Mouse (Mus musculus) midbrain, embryonic 16.5 days (tissue): ENCODE measurements around the gene Rasa2. TPM values are rescaled to one million over a fixed set of nuclear protein-coding genes. Genes with fewer than 3 reads are reported as not detected.
"Not testable (repeated sequence)": the region's sequence is repeated elsewhere in the genome, so short reads cannot be mapped to it uniquely, and the experiment has no call there.

Experiments
- ATAC-seq: fragments of 200-750 bp; cut with Nextera tagmentation; 2 replicates; pipeline ENCODE4 v1.8.0; 2017; ENCODE audit warnings: moderate TSS enrichment
- H3K27ac ChIP-seq: fragments of 300-500 bp; sonication (generic); 2 replicates; pipeline ENCODE4 v1.5.1; 2014; ENCODE audit warnings: mild to moderate bottlenecking, low read length, mixed read lengths
- H3K27me3 ChIP-seq: fragments of 300-500 bp; sonication (generic); 2 replicates; pipeline ENCODE4 v1.6.1; 2014; ENCODE audit warnings: low read depth, low read length, mixed read lengths; ENCODE audit not compliant: control insufficient read depth, insufficient read depth
- H3K36me3 ChIP-seq: fragments of 300-500 bp; sonication (generic); 2 replicates; pipeline ENCODE4 v1.6.1; 2014; ENCODE audit warnings: mild to moderate bottlenecking, low read length, moderate library complexity, mixed read lengths; ENCODE audit not compliant: control insufficient read depth, insufficient read depth
- H3K4me1 ChIP-seq: fragments of 300-500 bp; sonication (generic); 2 replicates; pipeline ENCODE4 v1.6.1; 2014; ENCODE audit warnings: mild to moderate bottlenecking, low read length, mixed read lengths; ENCODE audit not compliant: control insufficient read depth, insufficient read depth
- H3K4me2 ChIP-seq: fragments of 300-500 bp; sonication (generic); 2 replicates; pipeline ENCODE4 v1.6.1; 2014; ENCODE audit warnings: mild to moderate bottlenecking, low read length, mixed read lengths
- H3K4me3 ChIP-seq: fragments of 300-500 bp; sonication (generic); 2 replicates; pipeline ENCODE4 v1.5.1; 2014; ENCODE audit warnings: low read depth, mild to moderate bottlenecking, low read length, moderate library complexity, mixed read lengths
- H3K9ac ChIP-seq: fragments of 300-500 bp; sonication (generic); 2 replicates; pipeline ENCODE4 v1.6.1; 2014; ENCODE audit warnings: low read depth, low read length, mixed read lengths
- H3K9me3 ChIP-seq: fragments of 300-500 bp; sonication (generic); replicated peaks from 2 replicates; pipeline ENCODE4 v1.6.1; 2014; ENCODE audit warnings: mild to moderate bottlenecking, low read length, mixed read lengths; ENCODE audit not compliant: control insufficient read depth, poor library complexity, severe bottlenecking
- whole genome bisulfite sequencing: fragments of 180-500 bp; shearing (Covaris S2); extraction: QIAGEN DNeasy Blood & Tissue Kit; methylation state at CpG from one replicate; pipeline ENCODE4 v1.1.7; 2014; 5-methylcytosine and 5-hydroxymethylcytosine counted together
- polyA plus RNA-seq: library from polyadenylated mRNA; unstranded; fragments of >200 nt; fragmentation: Nextera tagmentation; extraction: Ambion mirVana; gene quantifications from 2 replicates; pipeline ENCODE4 v1.2.1, GENCODE M21; 2015

Rasa2 gene
- polyA plus RNA-seq, 1 experiment from 2014 or later, result 18.2 TPM

- no peak overlapping the region for H3K4me3 ChIP-seq
- no peak overlapping the region for H3K4me2 ChIP-seq
- H3K27ac ChIP-seq, result no peak overlapping the region
- no peak overlapping the region for H3K9ac ChIP-seq
- H3K27me3 ChIP-seq, result no peaks in the 10 kb centered on the region
- H3K36me3 ChIP-seq, result no peaks in the 10 kb centered on the region
- H3K4me1 ChIP-seq, result no peaks in the 10 kb centered on the region
- no peaks in the 10 kb centered on the region for H3K9me3 ChIP-seq
- WGBS, result 89% methylated on average over 4 of the region's 4 CpGs
- no peak for ATAC-seq
These were observed 17.9 kb upstream of the Rasa2 start for GRCm38 (mm10) chr9:96649362-96649761.

- no peak overlapping the region for H3K4me3 ChIP-seq
- H3K9ac ChIP-seq, result no peak overlapping the region
- no peak overlapping the region for H3K4me2 ChIP-seq
- H3K36me3 ChIP-seq, result no peaks in the 10 kb centered on the region
- H3K4me1 ChIP-seq, result no peaks in the 10 kb centered on the region
- no peak overlapping the region for H3K27ac ChIP-seq
- no peak for ATAC-seq
- 78% methylated on average over 2 of the region's 2 CpGs for WGBS
- H3K27me3 ChIP-seq, result no peaks in the 10 kb centered on the region
- 0 out of 2 replicates have a peak, but pooled peaks cover 2% of the 10 kb centered on the region for H3K9me3 ChIP-seq
These were observed 15.4 kb upstream of the Rasa2 start for GRCm38 (mm10) chr9:96646668-96647295.

- H3K36me3 ChIP-seq, result no peaks in the 10 kb centered on the region
- H3K9ac ChIP-seq, result no peak overlapping the region
- H3K27ac ChIP-seq, result no peak overlapping the region
- no peak overlapping the region for H3K4me2 ChIP-seq
- ATAC-seq, result no peak
- no peaks in the 10 kb centered on the region for H3K27me3 ChIP-seq
- WGBS, result 87% methylated on average over 2 of the region's 2 CpGs
- no peaks in the 10 kb centered on the region for H3K4me1 ChIP-seq
- 0 out of 2 replicates have a peak, but pooled peaks cover 2% of the 10 kb centered on the region for H3K9me3 ChIP-seq
- no peak overlapping the region for H3K4me3 ChIP-seq
These were observed 13.4 kb upstream of the Rasa2 start for GRCm38 (mm10) chr9:96644840-96645239.

GRCm38 (mm10) chr9:96644002-96644401 lies 12.6 kb upstream of the Rasa2 start:
- 96% methylated on average over 3 of the region's 3 CpGs for WGBS
- not testable (repeated sequence) for H3K4me1 ChIP-seq, H3K36me3 ChIP-seq, ATAC-seq, H3K27ac ChIP-seq, H3K4me3 ChIP-seq, H3K4me2 ChIP-seq, H3K9ac ChIP-seq, H3K9me3 ChIP-seq, H3K27me3 ChIP-seq

GRCm38 (mm10) chr9:96639451-96639850 lies 8.0 kb upstream of the Rasa2 start:
- Histone ChIP-seq H3K4me3 (no peak overlapping the region), H3K27me3 (no peaks in the 10 kb centered on the region), H3K36me3 (no peaks in the 10 kb centered on the region), H3K4me2 (no peak overlapping the region), H3K9me3 (0 out of 2 replicates have a peak, but pooled peaks cover 2% of the 10 kb centered on the region), H3K27ac (no peak overlapping the region), H3K4me1 (no peaks in the 10 kb centered on the region), H3K9ac (no peak overlapping the region)
- 82% methylated on average over 7 of the region's 7 CpGs for WGBS
- peak; percentile 42; the same call in 1 of the 2 replicates for ATAC-seq

GRCm38 (mm10) chr9:96638508-96638907 lies 7.1 kb upstream of the Rasa2 start:
- H3K4me3 ChIP-seq, result no peak overlapping the region
- H3K27me3 ChIP-seq, result no peaks in the 10 kb centered on the region
- 85% methylated on average over 7 of the region's 7 CpGs for WGBS
- H3K4me2 ChIP-seq, result no peak overlapping the region
- H3K36me3 ChIP-seq, result no peaks in the 10 kb centered on the region
- no peaks in the 10 kb centered on the region for H3K4me1 ChIP-seq
- no peak overlapping the region for H3K27ac ChIP-seq
- H3K9ac ChIP-seq, result no peak overlapping the region
- no peak for ATAC-seq
- 0 out of 2 replicates have a peak, but pooled peaks cover 2% of the 10 kb centered on the region for H3K9me3 ChIP-seq

GRCm38 (mm10) chr9:96637157-96637548 lies 5.7 kb upstream of the Rasa2 start:
- Histone ChIP-seq H3K9ac (no peak overlapping the region), H3K4me3 (no peak overlapping the region), H3K36me3 (no peaks in the 10 kb centered on the region), H3K9me3 (no peaks in the 10 kb centered on the region), H3K27me3 (no peaks in the 10 kb centered on the region), H3K4me2 (no peak overlapping the region), H3K27ac (no peak overlapping the region), H3K4me1 (no peaks in the 10 kb centered on the region)
- WGBS, result 65% methylated on average over 7 of the region's 7 CpGs
- ATAC-seq, result no peak

GRCm38 (mm10) chr9:96636423-96637156 lies 5.2 kb upstream of the Rasa2 start:
- no peak overlapping the region for H3K9ac ChIP-seq
- no peak overlapping the region for H3K4me3 ChIP-seq
- H3K4me2 ChIP-seq, result no peak overlapping the region
- H3K9me3 ChIP-seq, result no peaks in the 10 kb centered on the region
- no peaks in the 10 kb centered on the region for H3K4me1 ChIP-seq
- ATAC-seq, result no peak
- no peaks in the 10 kb centered on the region for H3K27me3 ChIP-seq
- WGBS, result 47% methylated on average over 8 of the region's 9 CpGs
- H3K27ac ChIP-seq, result no peak overlapping the region
- H3K36me3 ChIP-seq, result no peaks in the 10 kb centered on the region

GRCm38 (mm10) chr9:96635899-96636298 lies 4.5 kb upstream of the Rasa2 start:
- Histone ChIP-seq H3K36me3 (no peaks in the 10 kb centered on the region), H3K9me3 (no peaks in the 10 kb centered on the region), H3K4me2 (no peak overlapping the region), H3K27me3 (no peaks in the 10 kb centered on the region), H3K4me3 (no peak overlapping the region), H3K4me1 (no peaks in the 10 kb centered on the region), H3K9ac (no peak overlapping the region), H3K27ac (no peak overlapping the region)
- WGBS, result 83% methylated on average over 3 of the region's 3 CpGs
- ATAC-seq, result no peak
